Mouse (Mus musculus) midbrain, embryonic 15.5 days (tissue): ENCODE measurements around the gene Mpeg1. TPM values are rescaled to one million over a fixed set of nuclear protein-coding genes. Genes with fewer than 3 reads are reported as not detected.

ENCODE experiments used
- ATAC-seq: fragments of 200-750 bp; cut with Nextera tagmentation; replicated peaks from 2 replicates; pipeline ENCODE4 v1.8.0; 2017; ENCODE audit warnings: moderate TSS enrichment
- H3K27ac ChIP-seq: fragments of 300-500 bp; sonication (generic); 2 replicates; pipeline ENCODE4 v1.5.1; 2015; ENCODE audit warnings: mild to moderate bottlenecking, inconsistent platforms
- H3K27me3 ChIP-seq: fragments of 300-500 bp; sonication (generic); replicated peaks from 2 replicates; pipeline ENCODE4 v1.6.1; 2015; ENCODE audit warnings: inconsistent platforms
- H3K36me3 ChIP-seq: fragments of 300-500 bp; sonication (generic); replicated peaks from 2 replicates; pipeline ENCODE4 v1.6.1; 2015; ENCODE audit warnings: inconsistent platforms
- H3K4me1 ChIP-seq: fragments of 300-500 bp; sonication (generic); 2 replicates; pipeline ENCODE4 v1.6.1; 2015; ENCODE audit warnings: inconsistent platforms
- H3K4me2 ChIP-seq: fragments of 300-500 bp; sonication (generic); 2 replicates; pipeline ENCODE4 v1.6.1; 2015; ENCODE audit warnings: inconsistent platforms, mild to moderate bottlenecking, moderate library complexity
- H3K4me3 ChIP-seq: fragments of 300-500 bp; sonication (generic); 2 replicates; pipeline ENCODE4 v1.5.1; 2015; ENCODE audit warnings: mild to moderate bottlenecking, inconsistent platforms
- H3K9ac ChIP-seq: fragments of 300-500 bp; sonication (generic); 2 replicates; pipeline ENCODE4 v1.6.1; 2015; ENCODE audit warnings: mild to moderate bottlenecking, inconsistent platforms
- H3K9me3 ChIP-seq: fragments of 300-500 bp; sonication (generic); 2 replicates; pipeline ENCODE4 v1.6.1; 2016; ENCODE audit warnings: inconsistent platforms
- WGBS: fragments of 180-500 bp; shearing (Covaris S2); methylation state at CpG from one replicate; pipeline ENCODE4 v1.1.7; 2015; ENCODE audit warnings: mixed read lengths; 5-methylcytosine and 5-hydroxymethylcytosine counted together
- polyA plus RNA-seq: library from polyadenylated mRNA; unstranded; fragments of >200 nt; fragmentation: Nextera tagmentation; extraction: Ambion mirVana; gene quantifications from 2 replicates; pipeline ENCODE4 v1.2.1, GENCODE M21; 2015

Gene Mpeg1
- polyA plus RNA-seq, 1 experiment from 2014 or later, result 0.62 TPM

GRCm38 (mm10) chr19:12440103-12440725, 20.4 kb upstream of the Mpeg1 start:
- H3K27ac ChIP-seq, result no peak overlapping the region
- no peak for ATAC-seq
- H3K27me3 ChIP-seq, result no peaks in the 10 kb centered on the region
- no peak overlapping the region for H3K9ac ChIP-seq
- WGBS, result 59% methylated on average over 5 of the region's 5 CpGs
- no peaks in the 10 kb centered on the region for H3K4me1 ChIP-seq
- H3K4me2 ChIP-seq, result no peak overlapping the region
- H3K4me3 ChIP-seq, result no peak overlapping the region
- H3K9me3 ChIP-seq, result no peaks in the 10 kb centered on the region
- no peaks in the 10 kb centered on the region for H3K36me3 ChIP-seq

GRCm38 (mm10) chr19:12442560-12442959, 18.0 kb upstream of the Mpeg1 start:
- H3K4me1 ChIP-seq, result no peaks in the 10 kb centered on the region
- H3K9me3 ChIP-seq, result no peaks in the 10 kb centered on the region
- H3K4me2 ChIP-seq, result no peak overlapping the region
- WGBS, result 80% methylated on average over 4 of the region's 4 CpGs
- H3K27ac ChIP-seq, result no peak overlapping the region
- no peaks in the 10 kb centered on the region for H3K27me3 ChIP-seq
- no peaks in the 10 kb centered on the region for H3K36me3 ChIP-seq
- no peak overlapping the region for H3K9ac ChIP-seq
- H3K4me3 ChIP-seq, result no peak overlapping the region
- ATAC-seq, result no peak

- H3K27ac ChIP-seq, result no peak overlapping the region
- 79% methylated on average over 3 of the region's 3 CpGs for WGBS
- no peak for ATAC-seq
Measured at GRCm38 (mm10) chr19:12445014-12445413, 15.6 kb upstream of the Mpeg1 start.

GRCm38 (mm10) chr19:12457401-12458066, 3.0 kb upstream of the Mpeg1 start:
- ATAC-seq, result no peak
- Histone ChIP-seq H3K9ac (no peak overlapping the region), H3K9me3 (no peaks in the 10 kb centered on the region), H3K4me1 (no peaks in the 10 kb centered on the region), H3K4me2 (no peak overlapping the region), H3K4me3 (no peak overlapping the region), H3K27me3 (no peaks in the 10 kb centered on the region), H3K27ac (no peak overlapping the region), H3K36me3 (no peaks in the 10 kb centered on the region)
- WGBS, result 88% methylated on average over 12 of the region's 12 CpGs

More at GRCm38 (mm10) chr19:12445014-12445413, 15.6 kb upstream of the Mpeg1 start:
- no peaks in the 10 kb centered on the region for H3K27me3 ChIP-seq
- no peak overlapping the region for H3K4me3 ChIP-seq
- H3K4me2 ChIP-seq, result no peak overlapping the region
- H3K4me1 ChIP-seq, result no peaks in the 10 kb centered on the region
- no peak overlapping the region for H3K9ac ChIP-seq
- no peaks in the 10 kb centered on the region for H3K9me3 ChIP-seq
- no peaks in the 10 kb centered on the region for H3K36me3 ChIP-seq

- no peak for ATAC-seq
- H3K36me3 ChIP-seq, result no peaks in the 10 kb centered on the region
- no peaks in the 10 kb centered on the region for H3K27me3 ChIP-seq
- WGBS, result 82% methylated on average over 4 of the region's 4 CpGs
- no peak overlapping the region for H3K9ac ChIP-seq
- H3K9me3 ChIP-seq, result no peaks in the 10 kb centered on the region
- no peak overlapping the region for H3K4me2 ChIP-seq
- H3K4me1 ChIP-seq, result no peaks in the 10 kb centered on the region
- H3K27ac ChIP-seq, result no peak overlapping the region
- H3K4me3 ChIP-seq, result no peak overlapping the region
Measured at GRCm38 (mm10) chr19:12459516-12459915, 1.1 kb upstream of the Mpeg1 start.

- Histone ChIP-seq H3K4me2 (no peak overlapping the region), H3K27ac (no peak overlapping the region), H3K27me3 (no peaks in the 10 kb centered on the region), H3K4me1 (no peaks in the 10 kb centered on the region), H3K36me3 (0 out of 2 replicates have a peak, but pooled peaks cover 4% of the 10 kb centered on the region), H3K9ac (no peak overlapping the region), H3K9me3 (no peaks in the 10 kb centered on the region), H3K4me3 (no peak overlapping the region)
- 71% methylated on average over 7 of the region's 7 CpGs for WGBS
- ATAC-seq, result no peak
Measured at GRCm38 (mm10) chr19:12462851-12463721, 2.5 kb downstream of the Mpeg1 start.

- Histone ChIP-seq H3K4me1 (no peaks in the 10 kb centered on the region), H3K4me3 (no peak overlapping the region), H3K36me3 (peaks cover 9% of the 10 kb centered on the region), H3K9me3 (no peaks in the 10 kb centered on the region), H3K4me2 (no peak overlapping the region), H3K27me3 (no peaks in the 10 kb centered on the region), H3K27ac (no peak overlapping the region), H3K9ac (no peak overlapping the region)
- WGBS, result 29% methylated on average over 1 of the region's 1 CpGs
- ATAC-seq, result no peak; the same call in 1 of the 2 replicates
Measured at GRCm38 (mm10) chr19:12463722-12464035, 3.1 kb downstream of the Mpeg1 start.

- no peaks in the 10 kb centered on the region for H3K4me1 ChIP-seq
- no peak overlapping the region for H3K9ac ChIP-seq
- ATAC-seq, result no peak
- no peaks in the 10 kb centered on the region for H3K9me3 ChIP-seq
- H3K27ac ChIP-seq, result no peak overlapping the region
- no peaks in the 10 kb centered on the region for H3K27me3 ChIP-seq
- WGBS, result 81% methylated on average over 5 of the region's 5 CpGs
- H3K4me3 ChIP-seq, result no peak overlapping the region
- no peak overlapping the region for H3K4me2 ChIP-seq
- H3K36me3 ChIP-seq, result peaks cover 13% of the 10 kb centered on the region
Measured at GRCm38 (mm10) chr19:12464127-12464526, 3.5 kb downstream of the Mpeg1 start.

GRCm38 (mm10) chr19:12464674-12465073, 4.1 kb downstream of the Mpeg1 start:
- whole genome bisulfite sequencing, result 83% methylated on average over 4 of the region's 4 CpGs
- no peaks in the 10 kb centered on the region for H3K27me3 ChIP-seq
- H3K36me3 ChIP-seq, result peaks cover 18% of the 10 kb centered on the region
- no peaks in the 10 kb centered on the region for H3K9me3 ChIP-seq
- ATAC-seq, result no peak
- H3K4me1 ChIP-seq, result no peaks in the 10 kb centered on the region
- H3K9ac ChIP-seq, result no peak overlapping the region
- no peak overlapping the region for H3K4me3 ChIP-seq
- H3K4me2 ChIP-seq, result no peak overlapping the region
- H3K27ac ChIP-seq, result no peak overlapping the region

- no peak overlapping the region for H3K4me3 ChIP-seq
- H3K4me1 ChIP-seq, result no peaks in the 10 kb centered on the region
- no peak overlapping the region for H3K9ac ChIP-seq
- H3K4me2 ChIP-seq, result no peak overlapping the region
- no peaks in the 10 kb centered on the region for H3K9me3 ChIP-seq
- H3K36me3 ChIP-seq, result peaks cover 19% of the 10 kb centered on the region
- H3K27me3 ChIP-seq, result no peaks in the 10 kb centered on the region
- no peak; the same call in 1 of the 2 replicates for ATAC-seq
- H3K27ac ChIP-seq, result no peak overlapping the region
- 94% methylated on average over 10 of the region's 10 CpGs for WGBS
Measured at GRCm38 (mm10) chr19:12465530-12466144, 5.1 kb downstream of the Mpeg1 start.

- no peaks in the 10 kb centered on the region for H3K9me3 ChIP-seq
- no peak overlapping the region for H3K27ac ChIP-seq
- 27% methylated on average over 7 of the region's 7 CpGs for WGBS
- no peak overlapping the region for H3K4me3 ChIP-seq
- no peak overlapping the region for H3K9ac ChIP-seq
- peaks cover 19% of the 10 kb centered on the region for H3K36me3 ChIP-seq
- no peak overlapping the region for H3K4me2 ChIP-seq
- peak; percentile 51; the same call in 1 of the 2 replicates for ATAC-seq
- no peaks in the 10 kb centered on the region for H3K4me1 ChIP-seq
- no peaks in the 10 kb centered on the region for H3K27me3 ChIP-seq
Measured at GRCm38 (mm10) chr19:12466204-12466603, 5.6 kb downstream of the Mpeg1 start.

- Histone ChIP-seq H3K9me3 (no peaks in the 10 kb centered on the region), H3K36me3 (peaks cover 23% of the 10 kb centered on the region), H3K9ac (no peak overlapping the region), H3K27me3 (no peaks in the 10 kb centered on the region), H3K4me1 (no peaks in the 10 kb centered on the region), H3K4me2 (no peak overlapping the region), H3K4me3 (no peak overlapping the region), H3K27ac (no peak overlapping the region)
- 83% methylated on average over 5 of the region's 5 CpGs for WGBS
- ATAC-seq, result no peak
Measured at GRCm38 (mm10) chr19:12467436-12467835, 6.9 kb downstream of the Mpeg1 start.
